Mouse (Mus musculus) cortical plate, adult 2 months (tissue): ENCODE results near the gene Parp1.

ENCODE experiments used
- CTCF ChIP-seq: fragments of 200-500 bp; IDR thresholded peaks from 2 replicates; pipeline ENCODE4 v1.5.1; 2011; ENCODE audit warnings: mild to moderate bottlenecking, control low read depth, low read length; ENCODE audit not compliant: insufficient read depth; ENCODE audit errors: extremely low read depth
- POLR2A ChIP-seq: fragments of 200-500 bp; IDR thresholded peaks from 2 replicates; pipeline ENCODE4 v1.6.1; 2011; ENCODE audit warnings: mild to moderate bottlenecking, low read length, control low read depth; ENCODE audit not compliant: insufficient read depth; ENCODE audit errors: extremely low read depth

GRCm38 (mm10) chr1:180541883-180542711 is 26.6 kb upstream of the Parp1 start:
- no peak for TF ChIP-seq POLR2A
- TF ChIP-seq CTCF, result no peak
